Mouse (Mus musculus): ENCODE measurements around the gene Lzts2. TPM values are rescaled to one million over a fixed set of nuclear protein-coding genes. Genes with fewer than 3 reads are reported as not detected.
A peak's percentile ranks its signal among the peaks of the same experiment; 100 is the strongest.

Gene Lzts2
- polyA plus RNA-seq, 1 experiment from 2014 or later: 41.0 TPM

DNA sequence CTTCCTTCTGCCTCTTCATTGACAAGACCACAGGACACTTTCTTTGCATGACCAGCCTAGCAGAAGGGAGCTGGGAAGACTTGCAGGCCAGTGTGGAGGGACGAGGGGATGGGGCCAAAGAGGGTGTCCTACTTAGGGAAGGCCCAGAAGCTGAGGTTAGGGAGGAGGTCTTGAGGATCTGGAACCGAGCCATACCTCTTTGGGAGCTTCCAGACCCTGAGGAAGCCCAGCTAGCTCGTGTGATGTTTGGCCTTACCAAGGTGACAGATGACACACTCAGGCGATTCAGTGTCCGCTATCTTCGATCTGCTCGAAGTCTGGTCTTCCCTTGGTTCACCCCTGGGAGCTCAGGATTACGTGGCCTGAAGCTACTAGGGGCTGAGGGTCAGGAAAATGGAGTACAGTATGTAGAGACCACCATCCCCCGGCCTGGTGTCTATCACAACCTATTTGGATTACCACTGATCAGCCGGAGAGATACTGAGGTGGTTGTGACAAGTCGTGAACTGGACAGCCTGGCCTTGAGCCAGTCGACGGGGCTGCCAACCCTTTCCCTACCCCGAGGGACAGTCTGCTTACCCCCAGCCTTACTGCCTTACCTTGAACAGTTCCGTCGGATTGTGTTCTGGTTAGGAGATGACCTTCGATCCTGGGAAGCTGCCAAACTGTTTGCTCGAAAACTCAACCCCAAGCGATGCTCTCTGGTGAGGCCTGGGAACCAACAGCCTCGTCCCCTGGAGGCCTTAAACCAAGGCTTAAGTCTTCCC is 6.6 kb upstream of the Lzts2 start:
- no peaks in the 10 kb centered on the region for H3K27me3 ChIP-seq (ENCODE audit: control insufficient read depth, insufficient read depth, low read length)
- peak overlapping the region; percentile 88 for H3K4me2 ChIP-seq (replicated peaks; ENCODE audit: low read depth, low read length)
- H3K27ac ChIP-seq (ENCODE audit: low read depth, low read length): no peak overlapping the region
- H3K4me1 ChIP-seq (replicated peaks; ENCODE audit: control insufficient read depth, insufficient read depth, low read length): peaks cover 4% of the 10 kb centered on the region; the same call in 1 of the 2 replicates
- H3K9ac ChIP-seq (ENCODE audit: low read depth, low read length): peak overlapping the region; percentile 67; the same call in 1 of the 2 replicates
- DNase-seq (ENCODE audit: low spot score) (no peak), ATAC-seq (ENCODE audit: low FRiP score) (no peak)
- H3K9me3 ChIP-seq (ENCODE audit: control insufficient read depth, low read length): no peaks in the 10 kb centered on the region
- WGBS: 91% methylated on average over 20 of the region's 20 CpGs
- peak overlapping the region; percentile 99; the same call in 1 of the 2 replicates for H3K4me3 ChIP-seq (ENCODE audit: low read depth, low read length)
- peaks cover 6% of the 10 kb centered on the region; the same call in 1 of the 2 replicates for H3K36me3 ChIP-seq (ENCODE audit: control insufficient read depth, insufficient read depth, low read length)

DNA sequence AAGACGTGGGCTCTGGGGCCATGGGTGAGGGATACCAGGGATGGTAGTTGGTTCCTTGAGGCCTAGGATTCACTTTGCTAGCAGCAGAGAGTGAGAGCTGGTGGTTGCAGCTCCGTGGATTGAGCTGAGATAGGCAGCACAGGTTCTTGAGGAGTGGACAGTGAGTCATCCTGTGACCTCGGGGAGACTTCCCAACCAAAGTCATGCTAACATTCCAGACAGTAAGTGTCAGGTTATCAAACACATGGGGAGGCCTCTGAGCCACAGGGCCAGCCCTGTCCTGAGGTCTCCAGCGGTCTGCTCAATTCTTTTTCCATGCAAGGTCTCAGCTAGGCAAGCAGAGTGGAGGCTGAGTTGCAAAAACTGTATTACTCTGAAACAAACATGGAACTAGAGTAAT is 3.6 kb upstream of the Lzts2 start:
- H3K4me3 ChIP-seq (ENCODE audit: low read depth, low read length): no peak overlapping the region
- H3K9me3 ChIP-seq (ENCODE audit: control insufficient read depth, low read length): no peaks in the 10 kb centered on the region
- no peaks in the 10 kb centered on the region for H3K27me3 ChIP-seq (ENCODE audit: control insufficient read depth, insufficient read depth, low read length)
- H3K36me3 ChIP-seq (ENCODE audit: control insufficient read depth, insufficient read depth, low read length): peaks cover 6% of the 10 kb centered on the region; the same call in 1 of the 2 replicates
- H3K4me2 ChIP-seq (replicated peaks; ENCODE audit: low read depth, low read length): no peak overlapping the region
- DNase-seq (ENCODE audit: low spot score) (no peak), ATAC-seq (ENCODE audit: low FRiP score) (no peak)
- H3K4me1 ChIP-seq (replicated peaks; ENCODE audit: control insufficient read depth, insufficient read depth, low read length): peaks cover 7% of the 10 kb centered on the region; the same call in 1 of the 2 replicates
- WGBS: 87% methylated on average over 4 of the region's 4 CpGs
- no peak overlapping the region for H3K27ac ChIP-seq (ENCODE audit: low read depth, low read length)
- H3K9ac ChIP-seq (ENCODE audit: low read depth, low read length): no peak overlapping the region

DNA sequence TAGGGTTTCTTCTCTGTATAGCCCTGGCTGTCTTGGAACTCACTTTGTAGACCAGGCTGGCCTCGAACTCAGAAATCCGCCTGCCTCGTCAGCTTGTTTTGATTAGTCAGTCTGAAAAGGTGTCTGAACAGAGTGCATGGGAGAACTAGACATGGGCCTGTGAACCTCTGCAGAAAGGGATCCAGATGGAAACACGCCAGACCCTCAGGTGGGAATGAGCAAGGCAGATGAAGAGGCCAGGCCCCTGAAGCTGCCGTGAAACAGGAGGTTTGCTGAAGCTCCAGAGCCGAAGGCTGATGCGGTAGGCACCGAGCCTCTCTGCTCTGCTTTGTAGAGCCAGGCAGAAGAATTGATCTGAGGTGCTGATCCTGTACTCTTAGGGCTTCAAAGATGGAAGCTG is 2.0 kb upstream of the Lzts2 start:
- Histone ChIP-seq H3K4me3 (ENCODE audit: low read depth, low read length) (no peak overlapping the region), H3K9me3 (ENCODE audit: control insufficient read depth, low read length) (no peaks in the 10 kb centered on the region), H3K36me3 (ENCODE audit: control insufficient read depth, insufficient read depth, low read length) (peaks cover 6% of the 10 kb centered on the region; the same call in 1 of the 2 replicates), H3K27me3 (ENCODE audit: control insufficient read depth, insufficient read depth, low read length) (no peaks in the 10 kb centered on the region), H3K27ac (ENCODE audit: low read depth, low read length) (peak overlapping the region; percentile 59), H3K9ac (ENCODE audit: low read depth, low read length) (0 out of 2 replicates have a peak overlapping the region, but pooled peaks have one; percentile 36), H3K4me1 (replicated peaks; ENCODE audit: control insufficient read depth, insufficient read depth, low read length) (peaks cover 10% of the 10 kb centered on the region; the same call in 1 of the 2 replicates), H3K4me2 (replicated peaks; ENCODE audit: low read depth, low read length) (no peak overlapping the region)
- ATAC-seq (ENCODE audit: low FRiP score) (no peak), DNase-seq (ENCODE audit: low spot score) (no peak)
- 87% methylated on average over 8 of the region's 8 CpGs for WGBS

DNA sequence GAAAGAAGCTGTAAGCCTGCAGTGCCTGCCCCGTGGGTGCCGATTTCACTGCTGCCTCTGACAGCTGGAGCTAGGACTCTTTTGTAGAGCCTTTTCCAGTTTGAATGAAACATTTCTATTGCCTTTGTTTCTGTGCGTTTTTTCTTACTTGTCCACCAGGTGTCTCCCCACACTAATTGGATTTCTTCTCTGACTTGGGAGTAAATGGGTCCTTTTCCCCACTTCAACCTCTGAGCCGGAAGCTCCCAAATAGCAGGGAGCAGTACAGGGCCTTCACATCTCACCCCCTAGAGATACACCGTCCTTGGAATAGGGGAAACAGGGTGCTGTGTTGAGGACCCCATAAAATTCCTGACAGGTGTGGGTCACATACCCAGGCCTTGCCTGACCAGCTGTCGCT is 1.6 kb upstream of the Lzts2 start:
- peaks cover 10% of the 10 kb centered on the region; the same call in 1 of the 2 replicates for H3K4me1 ChIP-seq (replicated peaks; ENCODE audit: control insufficient read depth, insufficient read depth, low read length)
- DNase-seq (ENCODE audit: low spot score): peak; percentile 50

DNA sequence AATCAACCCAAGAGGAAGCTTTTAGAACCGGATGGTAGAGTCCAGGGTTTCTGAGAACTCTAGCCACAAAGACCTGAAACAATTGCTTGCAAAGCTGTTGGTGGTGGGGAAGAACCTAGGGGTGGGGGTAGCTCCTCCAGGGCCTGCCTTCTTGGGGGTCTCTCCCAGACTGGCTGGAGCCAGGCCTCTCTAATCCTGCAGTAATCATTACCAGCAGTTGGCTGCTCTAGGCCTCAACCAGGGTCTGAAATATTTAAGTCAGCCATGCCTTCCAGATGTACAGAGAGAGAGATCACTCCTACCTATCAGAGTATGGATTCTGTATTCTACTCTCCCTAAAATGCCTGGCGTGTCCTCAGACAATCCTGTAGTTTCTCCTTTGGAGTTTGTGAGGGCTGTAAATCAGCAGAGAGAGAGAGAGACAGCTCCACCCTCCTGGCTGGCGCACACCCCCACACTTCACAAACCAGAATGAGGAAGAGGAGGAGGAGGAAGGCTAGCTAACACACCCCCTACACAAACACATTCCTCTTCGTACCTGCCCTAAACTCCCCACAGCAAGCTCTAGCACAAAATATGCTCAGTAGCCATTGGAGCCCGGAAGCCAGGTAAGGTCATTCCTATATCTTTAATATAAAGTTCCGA is 511 bp upstream of the Lzts2 start:
- peaks cover 6% of the 10 kb centered on the region; the same call in 1 of the 2 replicates for H3K36me3 ChIP-seq (ENCODE audit: control insufficient read depth, insufficient read depth, low read length)
- H3K9ac ChIP-seq (ENCODE audit: low read depth, low read length): no peak overlapping the region
- no peak overlapping the region for H3K27ac ChIP-seq (ENCODE audit: low read depth, low read length)
- DNase-seq (ENCODE audit: low spot score): no peak
- no peak for ATAC-seq (ENCODE audit: low FRiP score)
- H3K27me3 ChIP-seq (ENCODE audit: control insufficient read depth, insufficient read depth, low read length): no peaks in the 10 kb centered on the region
- H3K4me3 ChIP-seq (ENCODE audit: low read depth, low read length): no peak overlapping the region
- no peaks in the 10 kb centered on the region for H3K9me3 ChIP-seq (ENCODE audit: control insufficient read depth, low read length)
- no peak overlapping the region for H3K4me2 ChIP-seq (replicated peaks; ENCODE audit: low read depth, low read length)
- H3K4me1 ChIP-seq (replicated peaks; ENCODE audit: control insufficient read depth, insufficient read depth, low read length): peaks cover 10% of the 10 kb centered on the region; the same call in 1 of the 2 replicates
- 64% methylated on average over 6 of the region's 6 CpGs for WGBS

More for the DNA sequence above, 1.6 kb upstream of the Lzts2 start:
- no peak overlapping the region for H3K4me3 ChIP-seq (ENCODE audit: low read depth, low read length)
- H3K27me3 ChIP-seq (ENCODE audit: control insufficient read depth, insufficient read depth, low read length): no peaks in the 10 kb centered on the region
- WGBS: 46% methylated on average over 6 of the region's 6 CpGs
- 0 out of 2 replicates have a peak overlapping the region, but pooled peaks have one; percentile 36 for H3K9ac ChIP-seq (ENCODE audit: low read depth, low read length)
- no peaks in the 10 kb centered on the region for H3K9me3 ChIP-seq (ENCODE audit: control insufficient read depth, low read length)
- no peak for ATAC-seq (ENCODE audit: low FRiP score)
- H3K4me2 ChIP-seq (replicated peaks; ENCODE audit: low read depth, low read length): no peak overlapping the region
- peaks cover 6% of the 10 kb centered on the region; the same call in 1 of the 2 replicates for H3K36me3 ChIP-seq (ENCODE audit: control insufficient read depth, insufficient read depth, low read length)
- peak overlapping the region; percentile 59 for H3K27ac ChIP-seq (ENCODE audit: low read depth, low read length)

DNA sequence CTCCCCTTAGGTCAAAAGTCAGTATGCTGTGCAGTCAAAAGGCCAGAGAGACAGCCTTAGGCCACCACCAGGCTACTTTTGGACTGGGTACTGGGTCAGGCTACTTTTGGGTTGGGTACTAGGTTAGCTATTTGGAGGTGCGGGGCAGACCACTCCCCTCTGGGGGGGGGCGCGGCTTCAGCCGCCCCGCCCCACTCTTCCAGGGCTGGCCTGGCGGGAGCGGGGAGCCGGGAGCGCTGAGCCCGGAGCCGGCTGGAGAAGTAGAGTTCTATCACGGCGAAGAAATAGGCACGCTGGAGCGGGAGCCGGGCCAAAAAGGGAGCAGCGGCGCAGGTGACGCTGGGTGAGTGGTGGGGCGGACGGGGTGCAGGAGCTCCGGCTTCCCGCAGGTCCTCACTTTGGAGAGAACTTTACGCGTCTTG is 778 bp downstream of the Lzts2 start:
- H3K27me3 ChIP-seq (ENCODE audit: control insufficient read depth, insufficient read depth, low read length): no peaks in the 10 kb centered on the region
- peak overlapping the region; percentile 54; the same call in 1 of the 2 replicates for H3K9ac ChIP-seq (ENCODE audit: low read depth, low read length)
- ATAC-seq (ENCODE audit: low FRiP score) (no peak), DNase-seq (ENCODE audit: low spot score) (peak; percentile 58)
- H3K4me1 ChIP-seq (replicated peaks; ENCODE audit: control insufficient read depth, insufficient read depth, low read length): peaks cover 10% of the 10 kb centered on the region
- H3K27ac ChIP-seq (ENCODE audit: low read depth, low read length): no peak overlapping the region
- peak overlapping the region; percentile 71 for H3K4me2 ChIP-seq (replicated peaks; ENCODE audit: low read depth, low read length)
- H3K9me3 ChIP-seq (ENCODE audit: control insufficient read depth, low read length): no peaks in the 10 kb centered on the region
- H3K36me3 ChIP-seq (ENCODE audit: control insufficient read depth, insufficient read depth, low read length): peaks cover 6% of the 10 kb centered on the region; the same call in 1 of the 2 replicates
- under 1% methylated on average over 22 of the region's 25 CpGs for WGBS
- H3K4me3 ChIP-seq (ENCODE audit: low read depth, low read length): peak overlapping the region; percentile 69

DNA sequence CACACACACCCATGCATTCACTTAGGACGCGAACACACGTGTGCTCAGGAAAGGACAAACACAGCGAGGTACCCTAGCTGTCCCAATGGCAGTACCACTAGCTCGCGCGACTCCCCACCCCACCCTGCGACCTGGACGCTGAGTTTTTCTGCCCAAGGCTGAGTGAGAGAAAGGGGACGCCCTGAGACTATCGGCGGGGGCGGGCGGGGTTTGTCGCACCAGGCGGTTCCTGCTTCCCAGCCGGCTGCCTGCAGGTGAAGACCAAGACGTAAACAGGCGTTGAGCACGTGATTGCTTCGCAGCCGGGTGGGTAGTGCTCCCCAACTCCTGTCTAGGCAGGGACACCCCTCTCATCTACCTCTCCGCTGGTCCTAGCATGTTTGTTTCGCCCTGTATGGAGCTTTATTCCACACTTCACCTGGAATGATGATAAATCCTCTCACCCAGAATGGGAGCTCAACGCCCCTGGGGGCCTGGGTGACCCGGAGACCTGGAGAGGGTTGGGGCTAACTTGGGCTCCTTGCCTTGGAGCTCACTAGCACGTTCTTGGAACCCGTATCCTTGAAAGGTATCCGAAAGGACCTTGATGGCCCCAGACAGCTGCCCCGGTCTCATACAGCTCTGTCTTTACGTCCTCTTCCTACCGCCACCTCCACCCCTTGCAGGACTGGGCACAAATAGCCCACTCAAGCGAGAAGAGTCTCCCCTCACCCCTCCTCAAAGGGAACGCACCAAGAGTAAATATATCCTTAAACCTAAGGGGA is 1.5 kb downstream of the Lzts2 start:
- peak; percentile 56 for DNase-seq (ENCODE audit: low spot score)
- Histone ChIP-seq H3K27ac (ENCODE audit: low read depth, low read length) (peak overlapping the region; percentile 97), H3K27me3 (ENCODE audit: control insufficient read depth, insufficient read depth, low read length) (no peaks in the 10 kb centered on the region), H3K4me1 (replicated peaks; ENCODE audit: control insufficient read depth, insufficient read depth, low read length) (peaks cover 10% of the 10 kb centered on the region), H3K9me3 (ENCODE audit: control insufficient read depth, low read length) (no peaks in the 10 kb centered on the region), H3K36me3 (ENCODE audit: control insufficient read depth, insufficient read depth, low read length) (peaks cover 2% of the 10 kb centered on the region; the same call in 1 of the 2 replicates), H3K4me3 (ENCODE audit: low read depth, low read length) (peak overlapping the region; percentile 69), H3K4me2 (replicated peaks; ENCODE audit: low read depth, low read length) (peak overlapping the region; percentile 71), H3K9ac (ENCODE audit: low read depth, low read length) (peak overlapping the region; percentile 54)
- ATAC-seq (ENCODE audit: low FRiP score): peak; percentile 36
- WGBS: under 1% methylated on average over 32 of the region's 34 CpGs

Data from hindbrain, embryonic 11.5 days (tissue).